Mouse (Mus musculus) heart, adult 2 months (tissue): ENCODE data around the gene Zcchc18.

Experiments used
- CTCF ChIP-seq: fragments of 200-600 bp; IDR thresholded peaks from 2 replicates; pipeline ENCODE4 v1.8.1; 2022; ENCODE audit warnings: antibody characterized with exemption, mild to moderate bottlenecking, moderate library complexity
- EP300 ChIP-seq: fragments of 200-500 bp; IDR thresholded peaks from 2 replicates; pipeline ENCODE4 v1.6.1; 2011; ENCODE audit warnings: low read depth, low read length, control low read depth; ENCODE audit not compliant: insufficient read depth
- POLR2A ChIP-seq: fragments of 200-500 bp; IDR thresholded peaks from 2 replicates; pipeline ENCODE4 v1.6.1; 2011; ENCODE audit warnings: mild to moderate bottlenecking, low read depth, low read length, control low read depth; ENCODE audit not compliant: insufficient read depth

DNA sequence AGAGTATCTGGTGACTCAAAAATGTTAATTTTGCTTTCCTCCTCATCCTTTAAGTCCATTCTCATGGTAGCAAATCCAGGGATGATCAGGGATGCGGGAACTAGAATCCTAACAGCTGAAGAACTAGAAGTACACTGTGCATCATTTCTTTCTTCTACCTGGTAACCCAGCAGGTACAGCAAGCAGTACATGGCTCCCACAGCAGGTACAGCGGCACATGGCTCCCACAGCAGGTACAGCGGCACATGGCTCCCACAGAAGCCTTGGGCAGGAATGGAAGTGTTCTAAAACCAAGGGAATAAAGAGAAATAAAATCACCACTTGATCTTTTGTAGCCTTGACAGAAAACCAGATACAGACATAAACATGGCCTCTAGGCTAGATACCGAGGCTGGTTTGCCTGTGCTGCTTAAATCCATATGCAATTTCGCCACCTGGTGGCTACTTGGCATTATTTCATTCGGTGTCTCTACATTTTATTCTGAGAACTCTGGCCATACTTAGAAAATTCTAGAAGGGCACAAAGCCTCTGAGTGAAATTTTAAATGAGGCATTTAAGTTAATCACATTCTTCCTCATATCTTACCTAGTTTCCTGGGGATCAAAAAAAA is 22.2 kb downstream of the Zcchc18 start:
- TF ChIP-seq POLR2A: no peak
- TF ChIP-seq CTCF: peak; percentile 79
- no peak for TF ChIP-seq EP300
